Mouse (Mus musculus): Measurements from ENCODE around the gene Gm21969.

The Gm21969 gene

GRCm38 (mm10) chr4:139585713-139586112 is 17.3 kb upstream of the Gm21969 start:
- no peak for DNase-seq (ENCODE audit: low read depth, low spot score)

- no peak for DNase-seq (ENCODE audit: low read depth, low spot score)
Measured at GRCm38 (mm10) chr4:139587370-139587769, 15.6 kb upstream of the Gm21969 start.

GRCm38 (mm10) chr4:139587773-139588172 is 15.2 kb upstream of the Gm21969 start:
- peak; percentile 51 for DNase-seq (ENCODE audit: low read depth, low spot score)

- peak; percentile 73 for DNase-seq (ENCODE audit: low read depth, low spot score)
Measured at GRCm38 (mm10) chr4:139589351-139590027, 13.5 kb upstream of the Gm21969 start.

GRCm38 (mm10) chr4:139590446-139590845 is 12.5 kb upstream of the Gm21969 start:
- DNase-seq (ENCODE audit: low read depth, low spot score): no peak

GRCm38 (mm10) chr4:139592895-139593294 is 10.1 kb upstream of the Gm21969 start:
- no peak for DNase-seq (ENCODE audit: low read depth, low spot score)

- no peak for DNase-seq (ENCODE audit: low read depth, low spot score)
Measured at GRCm38 (mm10) chr4:139593383-139593782, 9.6 kb upstream of the Gm21969 start.

- peak; percentile 59 for DNase-seq (ENCODE audit: low read depth, low spot score)
Measured at GRCm38 (mm10) chr4:139594062-139594461, 8.9 kb upstream of the Gm21969 start.

- DNase-seq (ENCODE audit: low read depth, low spot score): no peak
Measured at GRCm38 (mm10) chr4:139596715-139597114, 6.3 kb upstream of the Gm21969 start.

GRCm38 (mm10) chr4:139597286-139598284 is 5.4 kb upstream of the Gm21969 start:
- DNase-seq (ENCODE audit: low read depth, low spot score): no peak

GRCm38 (mm10) chr4:139598356-139598755 is 4.6 kb upstream of the Gm21969 start:
- DNase-seq (ENCODE audit: low read depth, low spot score): no peak

- peak; percentile 91 for DNase-seq (ENCODE audit: low read depth, low spot score)
Measured at GRCm38 (mm10) chr4:139598950-139599518, 4.0 kb upstream of the Gm21969 start.

- DNase-seq (ENCODE audit: low read depth, low spot score): no peak
Measured at GRCm38 (mm10) chr4:139601519-139602356, 1.2 kb upstream of the Gm21969 start.

GRCm38 (mm10) chr4:139605216-139605615 is 2.2 kb downstream of the Gm21969 start:
- DNase-seq (ENCODE audit: low read depth, low spot score): no peak

- DNase-seq (ENCODE audit: low read depth, low spot score): no peak
Measured at GRCm38 (mm10) chr4:139606732-139607131, 3.7 kb downstream of the Gm21969 start.

GRCm38 (mm10) chr4:139608975-139609374 is 6.0 kb downstream of the Gm21969 start:
- DNase-seq (ENCODE audit: low read depth, low spot score): no peak

GRCm38 (mm10) chr4:139610954-139611353 is 8.0 kb downstream of the Gm21969 start:
- DNase-seq (ENCODE audit: low read depth, low spot score): no peak

GRCm38 (mm10) chr4:139611542-139611953 is 8.6 kb downstream of the Gm21969 start:
- peak; percentile 71 for DNase-seq (ENCODE audit: low read depth, low spot score)

- peak; percentile 89 for DNase-seq (ENCODE audit: low read depth, low spot score)
Measured at GRCm38 (mm10) chr4:139614524-139615260, 11.7 kb downstream of the Gm21969 start.

GRCm38 (mm10) chr4:139616276-139617000 is 13.5 kb downstream of the Gm21969 start:
- peak; percentile 86 for DNase-seq (ENCODE audit: low read depth, low spot score)
